Mouse (Mus musculus): ENCODE data around the gene Pik3r5. TPM values are rescaled to one million over a fixed set of nuclear protein-coding genes. Genes with fewer than 3 reads are reported as not detected.

Pik3r5 gene
- polyA plus RNA-seq, 1 experiment from 2014 or later, result 0.92 TPM

DNA sequence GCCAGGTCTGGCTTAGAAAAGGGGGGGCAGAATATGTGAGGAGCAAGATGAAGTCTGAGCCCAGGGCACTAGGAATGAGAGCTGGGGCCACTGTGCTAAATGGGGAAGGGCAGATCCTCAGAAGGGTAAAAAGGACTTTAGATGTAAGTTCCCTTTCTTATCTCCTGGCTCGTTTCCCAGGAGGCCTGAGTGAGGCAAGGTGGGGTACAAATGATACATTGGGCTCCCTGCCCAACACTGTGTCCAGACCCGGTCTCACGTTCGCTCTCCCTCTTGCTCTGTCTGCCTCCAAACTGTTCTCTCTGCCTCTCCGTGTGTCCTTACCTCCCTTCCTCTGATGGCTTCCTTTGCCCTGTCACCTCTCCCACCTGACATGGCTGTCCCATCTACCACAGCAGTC lies 61.8 kb downstream of the Pik3r5 start:
- Histone ChIP-seq H3K4me1 (ENCODE audit: control insufficient read depth, insufficient read depth, low read length) (no peaks in the 10 kb centered on the region), H3K4me2 (no peak overlapping the region), H3K36me3 (ENCODE audit: control insufficient read depth, insufficient read depth, low read length) (no peaks in the 10 kb centered on the region), H3K27me3 (ENCODE audit: control insufficient read depth, insufficient read depth, low read length) (no peaks in the 10 kb centered on the region), H3K27ac (ENCODE audit: low read depth, low read length) (no peak overlapping the region), H3K9ac (ENCODE audit: low read length) (no peak overlapping the region), H3K4me3 (ENCODE audit: low read depth, low read length) (no peak overlapping the region), H3K9me3 (ENCODE audit: control insufficient read depth, low read length) (no peaks in the 10 kb centered on the region)
- WGBS, result 86% methylated on average over 5 of the region's 5 CpGs
- no peak for DNase-seq (ENCODE audit: low spot score, missing footprints)
- ATAC-seq (ENCODE audit: low FRiP score), result no peak

DNA sequence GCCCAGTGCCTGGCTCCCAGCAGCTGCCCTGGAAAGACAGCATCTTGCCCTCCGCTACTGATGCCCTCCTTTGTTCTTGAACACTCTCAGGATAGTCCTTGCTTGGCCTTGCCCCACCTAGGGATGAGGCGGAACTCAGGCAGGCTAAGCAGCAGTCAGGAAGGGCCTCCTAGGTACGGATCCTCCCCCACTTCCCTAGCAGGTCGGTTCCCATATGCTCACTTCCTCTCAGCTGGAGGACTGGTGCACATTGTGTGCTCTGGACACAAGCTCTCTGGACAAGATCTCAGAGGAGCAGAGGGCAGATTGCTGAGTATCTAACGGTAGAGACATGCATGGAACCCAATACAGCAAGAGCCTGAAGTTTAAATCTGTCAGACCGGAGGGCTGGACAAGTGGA lies 65.2 kb downstream of the Pik3r5 start:
- DNase-seq (ENCODE audit: low spot score, missing footprints), result no peak
- Histone ChIP-seq H3K9me3 (ENCODE audit: control insufficient read depth, low read length) (no peaks in the 10 kb centered on the region), H3K27me3 (ENCODE audit: control insufficient read depth, insufficient read depth, low read length) (no peaks in the 10 kb centered on the region), H3K4me2 (no peak overlapping the region), H3K4me3 (ENCODE audit: low read depth, low read length) (no peak overlapping the region), H3K36me3 (ENCODE audit: control insufficient read depth, insufficient read depth, low read length) (no peaks in the 10 kb centered on the region), H3K4me1 (ENCODE audit: control insufficient read depth, insufficient read depth, low read length) (no peaks in the 10 kb centered on the region), H3K9ac (ENCODE audit: low read length) (no peak overlapping the region), H3K27ac (ENCODE audit: low read depth, low read length) (no peak overlapping the region)
- WGBS, result 76% methylated on average over 6 of the region's 6 CpGs
- ATAC-seq (ENCODE audit: low FRiP score), result no peak

DNA sequence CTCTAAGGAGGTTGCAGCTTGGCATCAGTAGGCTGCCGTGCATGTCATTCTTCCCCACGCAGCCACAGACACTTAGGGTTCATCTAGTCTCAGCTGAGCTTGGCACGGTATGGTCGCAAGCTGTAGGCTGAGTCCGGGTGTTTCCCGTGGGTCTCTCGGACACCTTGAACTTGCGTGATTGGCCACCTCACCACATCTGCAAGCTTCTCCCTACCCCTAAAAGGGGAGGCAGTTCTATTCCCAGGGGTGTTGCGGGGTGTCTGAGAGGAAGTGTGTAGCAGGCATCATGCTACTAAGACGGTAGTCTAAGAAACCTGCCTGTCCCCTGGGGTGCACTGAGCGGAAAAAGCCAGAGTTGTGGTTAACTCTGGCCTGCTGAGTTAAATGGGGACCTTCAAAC lies 66.6 kb downstream of the Pik3r5 start:
- ATAC-seq (ENCODE audit: low FRiP score) (no peak), DNase-seq (ENCODE audit: low spot score, missing footprints) (no peak)
- WGBS, result 89% methylated on average over 11 of the region's 11 CpGs
- Histone ChIP-seq H3K4me3 (ENCODE audit: low read depth, low read length) (no peak overlapping the region), H3K27ac (ENCODE audit: low read depth, low read length) (no peak overlapping the region), H3K36me3 (ENCODE audit: control insufficient read depth, insufficient read depth, low read length) (no peaks in the 10 kb centered on the region), H3K4me1 (ENCODE audit: control insufficient read depth, insufficient read depth, low read length) (no peaks in the 10 kb centered on the region), H3K9me3 (ENCODE audit: control insufficient read depth, low read length) (no peaks in the 10 kb centered on the region), H3K9ac (ENCODE audit: low read length) (no peak overlapping the region), H3K4me2 (no peak overlapping the region), H3K27me3 (ENCODE audit: control insufficient read depth, insufficient read depth, low read length) (no peaks in the 10 kb centered on the region)

DNA sequence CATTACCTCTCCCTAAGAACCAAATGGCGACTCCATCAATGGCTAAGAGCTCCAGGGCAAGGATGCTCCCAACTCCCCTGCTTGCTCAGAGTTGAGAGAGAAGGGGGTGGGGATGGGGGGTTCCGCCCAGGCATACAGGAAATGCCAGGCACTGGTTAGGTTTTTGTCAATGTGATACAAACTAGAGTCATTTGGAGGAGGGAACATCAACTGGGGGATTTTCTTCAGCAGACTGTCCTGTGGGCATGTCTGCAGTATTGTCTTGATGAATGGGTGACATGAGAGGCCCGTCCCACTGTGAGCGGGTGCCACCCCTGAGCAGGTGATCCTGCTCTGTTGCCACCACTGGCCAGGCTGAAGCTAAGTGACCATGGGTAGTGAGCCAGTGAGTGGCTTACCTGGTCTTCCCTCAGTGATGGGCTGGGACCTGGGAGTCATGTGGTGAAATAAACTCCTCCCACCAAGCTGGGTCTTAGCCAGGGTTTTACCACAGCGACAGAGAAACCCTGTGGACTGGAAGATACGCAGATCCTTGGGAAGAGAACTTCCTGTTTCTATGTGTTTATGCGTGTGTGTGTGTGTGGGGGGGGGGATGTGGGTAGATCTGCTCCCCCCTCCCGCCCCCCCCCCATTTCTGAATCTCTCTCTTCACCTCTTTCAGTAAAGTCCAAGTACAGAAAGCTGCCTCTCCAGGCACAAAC lies 67.2 kb downstream of the Pik3r5 start:
- Histone ChIP-seq H3K4me2 (no peak overlapping the region), H3K9ac (ENCODE audit: low read length) (no peak overlapping the region), H3K9me3 (ENCODE audit: control insufficient read depth, low read length) (no peaks in the 10 kb centered on the region), H3K4me3 (ENCODE audit: low read depth, low read length) (no peak overlapping the region), H3K36me3 (ENCODE audit: control insufficient read depth, insufficient read depth, low read length) (no peaks in the 10 kb centered on the region), H3K4me1 (ENCODE audit: control insufficient read depth, insufficient read depth, low read length) (no peaks in the 10 kb centered on the region), H3K27ac (ENCODE audit: low read depth, low read length) (no peak overlapping the region), H3K27me3 (ENCODE audit: control insufficient read depth, insufficient read depth, low read length) (no peaks in the 10 kb centered on the region)
- DNase-seq (ENCODE audit: low spot score, missing footprints) (no peak), ATAC-seq (ENCODE audit: low FRiP score) (no peak)
- 77% methylated on average over 8 of the region's 8 CpGs for WGBS

- WGBS, result 70% methylated on average over 14 of the region's 14 CpGs
- Histone ChIP-seq H3K9me3 (ENCODE audit: control insufficient read depth, low read length) (no peaks in the 10 kb centered on the region), H3K27ac (ENCODE audit: low read depth, low read length) (no peak overlapping the region), H3K4me2 (no peak overlapping the region), H3K4me1 (ENCODE audit: control insufficient read depth, insufficient read depth, low read length) (no peaks in the 10 kb centered on the region), H3K36me3 (ENCODE audit: control insufficient read depth, insufficient read depth, low read length) (no peaks in the 10 kb centered on the region), H3K4me3 (ENCODE audit: low read depth, low read length) (no peak overlapping the region), H3K9ac (ENCODE audit: low read length) (no peak overlapping the region), H3K27me3 (ENCODE audit: control insufficient read depth, insufficient read depth, low read length) (no peaks in the 10 kb centered on the region)
- DNase-seq (ENCODE audit: low spot score, missing footprints) (no peak), ATAC-seq (ENCODE audit: low FRiP score) (no peak)
Measured at GRCm38 (mm10) chr11:68500949-68501350, 69.0 kb downstream of the Pik3r5 start.

DNA sequence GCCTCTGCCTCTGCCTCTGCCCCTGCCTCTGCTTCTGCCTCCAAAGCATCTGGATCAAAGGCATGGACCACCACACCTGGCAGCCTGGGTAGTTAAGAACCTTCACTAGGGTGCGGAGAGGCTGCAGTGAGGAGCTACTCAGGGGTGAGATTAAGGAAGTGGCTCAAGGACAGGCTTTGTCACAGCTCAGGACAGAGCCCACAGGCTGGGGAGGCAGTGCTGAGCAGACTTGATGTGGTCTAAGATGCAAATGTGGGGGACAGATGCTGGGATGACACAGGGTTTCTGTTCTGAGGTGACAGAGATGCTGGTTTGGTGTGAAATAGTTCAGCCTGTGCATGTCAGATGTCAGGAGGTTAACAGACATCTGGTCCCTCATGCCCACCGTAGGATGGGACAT lies 70.5 kb downstream of the Pik3r5 start:
- H3K27ac ChIP-seq (ENCODE audit: low read depth, low read length), result no peak overlapping the region
- no peak overlapping the region for H3K4me3 ChIP-seq (ENCODE audit: low read depth, low read length)
- H3K36me3 ChIP-seq (ENCODE audit: control insufficient read depth, insufficient read depth, low read length), result no peaks in the 10 kb centered on the region
- H3K9me3 ChIP-seq (ENCODE audit: control insufficient read depth, low read length), result no peaks in the 10 kb centered on the region
- 81% methylated on average over 2 of the region's 2 CpGs for WGBS
- no peak overlapping the region for H3K4me2 ChIP-seq
- ATAC-seq (ENCODE audit: low FRiP score), result no peak
- no peak for DNase-seq (ENCODE audit: low spot score, missing footprints)
- H3K27me3 ChIP-seq (ENCODE audit: control insufficient read depth, insufficient read depth, low read length), result no peaks in the 10 kb centered on the region
- no peak overlapping the region for H3K9ac ChIP-seq (ENCODE audit: low read length)
- H3K4me1 ChIP-seq (ENCODE audit: control insufficient read depth, insufficient read depth, low read length), result no peaks in the 10 kb centered on the region

GRCm38 (mm10) chr11:68502902-68503629 lies 71.1 kb downstream of the Pik3r5 start, which contains the start of gene Pik3r6:
Pik3r6 (plus strand) TSS chr11:68503019.
- DNase-seq (ENCODE audit: low spot score, missing footprints) (peak; percentile 65), ATAC-seq (ENCODE audit: low FRiP score) (no peak)
- no peaks in the 10 kb centered on the region for H3K9me3 ChIP-seq (ENCODE audit: control insufficient read depth, low read length)
- no peaks in the 10 kb centered on the region for H3K36me3 ChIP-seq (ENCODE audit: control insufficient read depth, insufficient read depth, low read length)
- no peak within 1 kb of the TSS for H3K9ac ChIP-seq (ENCODE audit: low read length)
- no peak within 1 kb of the TSS for H3K4me3 ChIP-seq (ENCODE audit: low read depth, low read length)
- no peak within 1 kb of the TSS for H3K4me2 ChIP-seq
- 86% methylated on average over 8 of the region's 8 CpGs for WGBS
- no peak within 1 kb of the TSS for H3K27ac ChIP-seq (ENCODE audit: low read depth, low read length)
- no peaks in the 10 kb centered on the region for H3K27me3 ChIP-seq (ENCODE audit: control insufficient read depth, insufficient read depth, low read length)
- no peaks in the 10 kb centered on the region for H3K4me1 ChIP-seq (ENCODE audit: control insufficient read depth, insufficient read depth, low read length)

- Histone ChIP-seq H3K27me3 (ENCODE audit: control insufficient read depth, insufficient read depth, low read length) (no peaks in the 10 kb centered on the region), H3K36me3 (ENCODE audit: control insufficient read depth, insufficient read depth, low read length) (no peaks in the 10 kb centered on the region), H3K9ac (ENCODE audit: low read length) (no peak overlapping the region), H3K4me1 (ENCODE audit: control insufficient read depth, insufficient read depth, low read length) (no peaks in the 10 kb centered on the region), H3K4me2 (no peak overlapping the region), H3K9me3 (ENCODE audit: control insufficient read depth, low read length) (no peaks in the 10 kb centered on the region), H3K4me3 (ENCODE audit: low read depth, low read length) (no peak overlapping the region), H3K27ac (ENCODE audit: low read depth, low read length) (no peak overlapping the region)
- ATAC-seq (ENCODE audit: low FRiP score), result no peak
- WGBS, result 90% methylated on average over 11 of the region's 11 CpGs
- no peak for DNase-seq (ENCODE audit: low spot score, missing footprints)
Measured at GRCm38 (mm10) chr11:68504913-68505312, 73.0 kb downstream of the Pik3r5 start.

DNA sequence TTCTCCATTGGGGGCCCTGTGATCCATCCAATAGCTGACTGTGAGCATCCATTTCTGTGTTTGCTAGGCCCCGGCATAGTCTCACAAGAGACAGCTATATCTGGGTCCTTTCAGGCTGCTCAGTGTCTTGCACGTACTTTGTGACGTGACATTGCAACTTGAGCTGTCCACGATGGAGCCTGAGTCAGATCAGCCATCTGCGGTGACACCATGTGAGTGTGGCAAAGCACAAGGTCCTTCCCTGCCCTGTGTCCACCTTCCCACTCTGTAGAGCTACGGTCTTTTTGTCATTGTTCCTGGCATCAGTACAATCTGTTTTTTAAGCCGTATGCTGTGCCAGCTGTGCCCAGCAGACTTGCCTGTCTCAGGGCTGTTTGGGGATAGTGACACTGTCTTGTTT lies 75.3 kb downstream of the Pik3r5 start:
- H3K4me1 ChIP-seq (ENCODE audit: control insufficient read depth, insufficient read depth, low read length), result no peaks in the 10 kb centered on the region
- no peak for DNase-seq (ENCODE audit: low spot score, missing footprints)
- 90% methylated on average over 7 of the region's 7 CpGs for WGBS

More for the DNA sequence above, 75.3 kb downstream of the Pik3r5 start:
- H3K4me2 ChIP-seq, result no peak overlapping the region
- H3K27ac ChIP-seq (ENCODE audit: low read depth, low read length), result no peak overlapping the region
- no peak overlapping the region for H3K4me3 ChIP-seq (ENCODE audit: low read depth, low read length)
- ATAC-seq (ENCODE audit: low FRiP score), result no peak
- no peak overlapping the region for H3K9ac ChIP-seq (ENCODE audit: low read length)
- H3K9me3 ChIP-seq (ENCODE audit: control insufficient read depth, low read length), result no peaks in the 10 kb centered on the region
- no peaks in the 10 kb centered on the region for H3K27me3 ChIP-seq (ENCODE audit: control insufficient read depth, insufficient read depth, low read length)
- no peaks in the 10 kb centered on the region for H3K36me3 ChIP-seq (ENCODE audit: control insufficient read depth, insufficient read depth, low read length)

All from midbrain, embryonic 11.5 days (tissue).